Mouse (Mus musculus): Measurements from ENCODE around the gene Gpr156. TPM values are rescaled to one million over a fixed set of nuclear protein-coding genes. Genes with fewer than 3 reads are reported as not detected.
A peak's percentile ranks its signal among the peaks of the same experiment; 100 is the strongest.
"Not testable (repeated sequence)": the region's sequence is repeated elsewhere in the genome, so short reads cannot be mapped to it uniquely, and the experiment has no call there.

Gpr156 gene
- polyA plus RNA-seq, 1 experiment, result 0.03 TPM

- TF ChIP-seq POLR2A (IDR thresholded peaks at IDR 0.05; ENCODE audit: low read depth, low read length) (no peak), CTCF (IDR thresholded peaks at IDR 0.05; ENCODE audit: extremely low read depth, insufficient read length, insufficient replicate concordance, low read depth, low read length) (no peak)
- 41% methylated on average over 13 of the region's 13 CpGs for WGBS
- H3K4me1 ChIP-seq (ENCODE audit: control insufficient read depth, insufficient read depth, insufficient read length, low read length), result peaks cover 10% of the 10 kb centered on the region; the same call in 1 of the 2 replicates
- H3K27me3 ChIP-seq (ENCODE audit: control insufficient read depth, insufficient read depth, low read length), result no peaks in the 10 kb centered on the region
- H3K36me3 ChIP-seq (ENCODE audit: control insufficient read depth, insufficient read depth, low read length), result no peaks in the 10 kb centered on the region
- H3K4me3 ChIP-seq (ENCODE audit: low read depth, low read length), result no peak overlapping the region
- H3K27ac ChIP-seq (ENCODE audit: insufficient read depth, low read depth, low read length), result no peak overlapping the region
Observed at GRCm38 (mm10) chr16:37955336-37955917, 39.1 kb downstream of the Gpr156 start.

- H3K4me3 ChIP-seq (ENCODE audit: low read depth, low read length), result no peak overlapping the region
- H3K4me1 ChIP-seq (ENCODE audit: control insufficient read depth, insufficient read depth, insufficient read length, low read length), result peaks cover 10% of the 10 kb centered on the region; the same call in 1 of the 2 replicates
- 44% methylated on average over 14 of the region's 14 CpGs for WGBS
- H3K27me3 ChIP-seq (ENCODE audit: control insufficient read depth, insufficient read depth, low read length), result no peaks in the 10 kb centered on the region
- no peak overlapping the region for H3K27ac ChIP-seq (ENCODE audit: insufficient read depth, low read depth, low read length)
- no peak for TF ChIP-seq CTCF (IDR thresholded peaks at IDR 0.05; ENCODE audit: extremely low read depth, insufficient read length, insufficient replicate concordance, low read depth, low read length)
- no peaks in the 10 kb centered on the region for H3K36me3 ChIP-seq (ENCODE audit: control insufficient read depth, insufficient read depth, low read length)
Observed at GRCm38 (mm10) chr16:37956076-37956676, 39.9 kb downstream of the Gpr156 start.

- WGBS, result 19% methylated on average over 4 of the region's 4 CpGs
- no peak overlapping the region for H3K4me3 ChIP-seq (ENCODE audit: low read depth, low read length)
- no peak overlapping the region for H3K27ac ChIP-seq (ENCODE audit: insufficient read depth, low read depth, low read length)
- H3K36me3 ChIP-seq (ENCODE audit: control insufficient read depth, insufficient read depth, low read length), result no peaks in the 10 kb centered on the region
- no peaks in the 10 kb centered on the region for H3K27me3 ChIP-seq (ENCODE audit: control insufficient read depth, insufficient read depth, low read length)
- peaks cover 10% of the 10 kb centered on the region; the same call in 1 of the 2 replicates for H3K4me1 ChIP-seq (ENCODE audit: control insufficient read depth, insufficient read depth, insufficient read length, low read length)
- TF ChIP-seq CTCF (IDR thresholded peaks at IDR 0.05; ENCODE audit: extremely low read depth, insufficient read length, insufficient replicate concordance, low read depth, low read length) (no peak), POLR2A (IDR thresholded peaks at IDR 0.05; ENCODE audit: low read depth, low read length) (no peak)
Observed at GRCm38 (mm10) chr16:37956751-37957150, 40.5 kb downstream of the Gpr156 start.

- not testable (repeated sequence) for H3K36me3 ChIP-seq (ENCODE audit: control insufficient read depth, insufficient read depth, low read length); H3K27me3 ChIP-seq (ENCODE audit: control insufficient read depth, insufficient read depth, low read length); H3K27ac ChIP-seq (ENCODE audit: insufficient read depth, low read depth, low read length); H3K4me3 ChIP-seq (ENCODE audit: low read depth, low read length); H3K4me1 ChIP-seq (ENCODE audit: control insufficient read depth, insufficient read depth, insufficient read length, low read length)
- 38% methylated on average over 4 of the region's 4 CpGs for WGBS
Observed at GRCm38 (mm10) chr16:37962696-37963095, 46.4 kb downstream of the Gpr156 start.

GRCm38 (mm10) chr16:37963331-37964281, 47.3 kb downstream of the Gpr156 start:
- Histone ChIP-seq H3K27me3 (ENCODE audit: control insufficient read depth, insufficient read depth, low read length) (no peaks in the 10 kb centered on the region), H3K4me1 (ENCODE audit: control insufficient read depth, insufficient read depth, insufficient read length, low read length) (peaks cover 8% of the 10 kb centered on the region; the same call in 1 of the 2 replicates), H3K36me3 (ENCODE audit: control insufficient read depth, insufficient read depth, low read length) (no peaks in the 10 kb centered on the region), H3K4me3 (ENCODE audit: low read depth, low read length) (peak overlapping the region; percentile 29), H3K27ac (ENCODE audit: insufficient read depth, low read depth, low read length) (peak overlapping the region; percentile 32)
- TF ChIP-seq POLR2A (IDR thresholded peaks at IDR 0.05; ENCODE audit: low read depth, low read length), result no peak
- no peak for TF ChIP-seq CTCF (IDR thresholded peaks at IDR 0.05; ENCODE audit: extremely low read depth, insufficient read length, insufficient replicate concordance, low read depth, low read length)
- WGBS, result 3% methylated on average over 15 of the region's 15 CpGs

- WGBS, result 42% methylated on average over 4 of the region's 4 CpGs
- Histone ChIP-seq H3K4me3 (ENCODE audit: low read depth, low read length) (no peak overlapping the region), H3K4me1 (ENCODE audit: control insufficient read depth, insufficient read depth, insufficient read length, low read length) (peaks cover 8% of the 10 kb centered on the region; the same call in 1 of the 2 replicates), H3K27me3 (ENCODE audit: control insufficient read depth, insufficient read depth, low read length) (no peaks in the 10 kb centered on the region), H3K36me3 (ENCODE audit: control insufficient read depth, insufficient read depth, low read length) (no peaks in the 10 kb centered on the region), H3K27ac (ENCODE audit: insufficient read depth, low read depth, low read length) (no peak overlapping the region)
- TF ChIP-seq CTCF (IDR thresholded peaks at IDR 0.05; ENCODE audit: extremely low read depth, insufficient read length, insufficient replicate concordance, low read depth, low read length) (no peak), POLR2A (IDR thresholded peaks at IDR 0.05; ENCODE audit: low read depth, low read length) (no peak)
Observed at GRCm38 (mm10) chr16:37964380-37965070, 48.2 kb downstream of the Gpr156 start.

Measured in small intestine, adult 2 months (tissue).